Mouse (Mus musculus) liver, adult 10 weeks (tissue): ENCODE data around the gene Fam102a. TPM values are rescaled to one million over a fixed set of nuclear protein-coding genes. Genes with fewer than 3 reads are reported as not detected.

ENCODE experiments used
- polyA plus RNA-seq: library from polyadenylated mRNA; stranded (reverse); fragments of 350-450 nt; fragmentation: Illumina TruSeq; extraction: RNeasy Lipid Tissue Mini Kit (QIAGEN cat#74804); gene quantifications from one replicate; pipeline ENCODE4 v1.2.3, GENCODE M21; 2014; ENCODE audit warnings: low read depth, low replicate concordance

The Fam102a gene
- 3.7 TPM for polyA plus RNA-seq

DNA sequence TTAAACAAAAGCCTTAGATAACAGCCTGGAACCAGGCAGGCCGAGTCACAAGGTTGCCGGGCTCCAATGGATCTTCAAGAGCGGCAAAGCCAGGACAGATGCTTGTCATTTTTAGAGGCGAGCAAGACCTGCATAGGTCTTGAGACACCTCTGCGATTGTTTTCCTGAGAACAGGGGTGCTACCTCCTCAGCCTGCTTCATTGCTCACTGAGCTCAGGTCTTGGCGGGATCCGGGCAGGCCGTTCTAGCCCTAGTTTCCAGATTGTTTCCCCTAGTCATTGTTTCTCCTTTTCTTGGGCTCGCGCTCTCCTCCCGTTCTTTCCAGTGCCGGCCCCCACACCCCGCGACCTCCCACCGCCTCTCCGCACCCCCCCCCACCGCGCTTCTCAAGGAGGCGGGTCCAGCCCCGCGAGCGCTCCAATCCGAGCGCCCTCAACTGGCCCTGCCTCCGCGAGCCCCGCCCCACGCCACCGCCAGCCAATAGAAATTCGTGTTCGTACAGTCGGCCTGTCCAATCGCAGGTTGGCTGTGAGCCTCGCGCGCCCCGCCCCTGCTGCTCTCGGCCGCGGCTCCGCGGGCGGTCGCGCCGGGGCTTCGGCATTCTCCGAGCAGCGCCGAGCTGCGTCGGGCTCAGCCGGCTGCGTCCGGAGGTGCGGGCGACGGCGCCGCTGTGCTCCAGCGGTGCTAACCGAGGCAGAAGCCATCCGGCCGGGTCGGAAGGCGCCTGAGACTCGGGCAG is at the start of gene Fam102a:
TSS of gene Fam102a (plus strand) at position 600 of the 739 bp plus-strand sequence.

DNA sequence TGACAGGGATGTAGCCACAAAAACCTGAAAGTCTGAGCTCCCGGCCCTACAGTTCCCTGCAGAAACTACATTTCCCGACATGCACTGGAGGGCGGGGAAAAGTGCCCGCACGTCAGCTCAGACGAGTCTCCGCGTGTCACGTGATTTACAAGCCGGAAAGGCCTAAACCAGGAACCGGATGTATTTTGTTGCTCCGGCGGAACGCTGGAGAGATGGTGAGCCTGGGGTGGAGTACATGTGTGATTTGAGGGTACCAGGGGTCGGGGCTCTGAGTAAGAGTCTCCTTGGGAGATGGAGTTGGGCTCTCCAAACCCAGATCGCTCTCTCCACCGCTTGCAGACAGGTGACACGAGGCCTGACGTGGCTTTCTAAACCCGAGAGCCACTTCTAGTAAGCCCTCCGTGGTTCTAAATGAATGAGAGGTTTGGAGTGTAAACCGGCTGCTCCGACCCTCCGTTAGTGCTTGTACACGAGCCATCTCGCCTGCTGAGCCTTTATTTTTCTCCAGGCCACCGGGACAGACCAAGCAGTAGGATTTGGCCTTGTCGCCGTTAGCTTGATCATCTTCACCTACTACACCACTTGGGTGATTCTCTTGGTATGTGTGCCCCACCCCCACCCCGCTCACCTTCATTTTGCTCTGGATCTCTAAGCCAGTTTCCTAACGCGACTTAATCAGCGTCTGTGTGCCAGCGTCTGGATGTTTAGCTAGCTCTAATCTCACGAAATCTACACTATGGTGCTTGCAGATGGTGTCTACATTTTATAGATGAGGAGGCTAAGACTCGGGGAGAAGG is 35.8 kb downstream of the Fam102a start, which contains the start of gene Dpm2:
TSS of gene Dpm2 (plus strand) at position 161 of the 797 bp plus-strand sequence.

DNA sequence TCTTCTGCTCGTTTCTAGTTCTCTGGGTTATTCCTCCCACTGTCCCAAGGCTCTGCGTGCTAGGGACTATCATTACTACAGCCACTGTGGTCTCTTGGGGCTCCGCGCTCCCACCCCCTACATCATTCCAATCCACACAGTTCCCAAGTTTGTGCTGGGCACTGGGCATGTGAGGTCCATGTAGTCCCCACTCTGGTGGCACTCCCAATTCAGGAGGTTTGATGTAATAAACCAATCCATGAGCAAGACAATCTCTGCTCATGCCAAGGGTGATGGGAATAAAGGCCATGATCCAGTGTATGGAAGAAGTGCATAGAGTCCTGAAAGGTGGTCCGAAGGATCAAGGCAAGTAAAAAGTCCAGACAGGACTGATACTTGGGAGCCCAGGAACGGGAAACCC is 39.4 kb downstream of the Fam102a start, which contains the start of gene Pip5kl1:
TSS of gene Pip5kl1 (plus strand) at position 301 of the 400 bp plus-strand sequence.

DNA sequence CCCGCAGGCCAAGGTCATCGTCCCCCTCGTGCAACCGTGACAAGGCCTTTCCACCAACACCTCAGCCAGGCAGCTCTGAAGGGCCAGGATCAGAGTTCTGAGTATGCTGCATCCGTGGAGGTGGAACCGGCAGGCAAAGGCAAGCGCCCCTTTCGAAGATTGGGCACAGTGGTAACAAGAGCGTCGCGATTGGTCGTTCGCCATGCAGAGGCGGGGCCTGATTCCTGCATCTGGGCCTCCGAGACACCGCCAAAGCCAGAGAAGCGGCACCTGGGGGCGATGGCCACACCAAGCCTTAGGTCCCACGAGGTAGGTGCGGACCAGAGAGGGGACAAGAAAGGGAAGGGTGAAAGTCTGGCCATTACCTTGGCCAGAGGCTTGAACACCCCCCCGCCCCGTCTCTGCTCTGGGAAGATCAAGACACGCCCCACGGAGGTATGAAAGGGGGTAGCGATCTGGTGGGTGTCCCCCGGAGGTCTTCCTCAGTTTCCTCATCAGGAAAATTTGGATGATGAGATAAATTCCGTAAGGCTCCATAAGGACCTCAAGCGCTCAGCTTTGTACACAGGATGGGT is 40.5 kb downstream of the Fam102a start, which contains the start of gene 9430097D07Rik:
TSS of gene 9430097D07Rik (minus strand) at position 99 of the 575 bp plus-strand sequence.

DNA sequence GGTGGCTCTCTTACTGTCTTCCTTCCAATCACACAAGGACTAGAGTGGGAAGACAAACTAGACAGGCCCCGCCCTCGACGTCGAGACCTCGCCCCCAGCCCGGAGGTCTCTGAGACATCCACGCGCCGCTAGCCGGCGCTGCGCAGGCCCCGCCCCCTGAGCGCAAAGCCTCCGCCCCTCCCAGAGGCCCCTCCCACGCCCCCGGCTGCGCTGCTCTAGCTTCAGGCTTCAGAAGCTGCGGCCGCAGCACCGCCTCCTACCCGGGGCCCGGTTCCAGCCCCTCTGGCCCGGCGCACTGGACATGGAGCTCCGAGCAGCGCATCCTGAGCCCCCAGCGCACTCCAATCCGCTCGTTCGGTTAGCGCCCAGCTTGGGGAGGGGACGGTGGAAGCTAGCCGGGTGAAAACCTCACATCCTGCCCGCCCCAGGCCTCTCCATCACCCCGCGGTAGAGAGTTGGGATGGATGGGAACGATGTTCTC is 51.8 kb downstream of the Fam102a start, which contains the start of gene St6galnac4:
TSS of gene St6galnac4 (plus strand) at position 225 of the 481 bp plus-strand sequence.

DNA sequence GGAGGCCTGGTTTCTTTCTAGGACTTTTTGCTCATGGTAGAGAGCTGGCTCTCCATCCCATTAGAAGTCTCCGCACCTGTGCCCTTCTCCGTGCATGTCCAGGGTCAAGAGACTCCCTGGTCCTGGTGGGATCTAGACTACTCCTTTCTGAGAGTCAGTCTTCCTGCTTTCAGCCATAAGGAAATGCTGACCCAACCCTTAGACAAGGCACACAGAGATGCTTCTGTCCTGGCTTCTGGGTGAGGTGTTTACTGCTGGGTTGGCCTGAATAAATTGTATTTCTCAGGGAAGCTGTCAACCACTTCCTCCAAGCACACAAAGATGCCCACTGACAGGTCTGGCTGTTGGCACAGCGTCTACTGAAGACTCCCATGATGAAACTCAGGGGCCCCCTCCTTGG is 64.3 kb downstream of the Fam102a start, which contains the start of gene St6galnac6:
TSS of gene St6galnac6 (plus strand) at position 301 of the 400 bp plus-strand sequence.

Other genes with a start within 250 kb of the Fam102a start
- gene Golga2, start 247.9 kb upstream of the Fam102a start, polyA plus RNA-seq, result 6.7 TPM
- 280 TPM for gene Swi5, start 247.3 kb upstream of the Fam102a start, polyA plus RNA-seq
- 5.5 TPM for gene Ciz1, start 183.0 kb upstream of the Fam102a start, polyA plus RNA-seq
- gene Dnm1, start 182.0 kb upstream of the Fam102a start, polyA plus RNA-seq, result not detected
- gene 1110008P14Rik, start 153.4 kb upstream of the Fam102a start, polyA plus RNA-seq, result 1.6 TPM
- gene Lcn2, start 147.1 kb upstream of the Fam102a start, polyA plus RNA-seq, result 10.6 TPM
- 2.7 TPM for gene Ptges2, start 139.4 kb upstream of the Fam102a start, polyA plus RNA-seq
- 0.58 TPM for gene Naif1, start 84.9 kb upstream of the Fam102a start, polyA plus RNA-seq
- 43.9 TPM for gene Slc25a25, start 83.9 kb upstream of the Fam102a start, polyA plus RNA-seq
- 3.4 TPM for gene Dpm2, start 35.5 kb downstream of the Fam102a start, polyA plus RNA-seq
- not detected for gene Pip5kl1, start 39.5 kb downstream of the Fam102a start, polyA plus RNA-seq
- not detected for gene 9430097D07Rik, start 40.4 kb downstream of the Fam102a start, polyA plus RNA-seq
- gene St6galnac4, start 51.8 kb downstream of the Fam102a start, polyA plus RNA-seq, result 0.13 TPM
- gene St6galnac6, start 64.4 kb downstream of the Fam102a start, polyA plus RNA-seq, result 9.5 TPM
- not detected for gene Ak1, start 86.4 kb downstream of the Fam102a start, polyA plus RNA-seq
- gene Eng, start 111.3 kb downstream of the Fam102a start, polyA plus RNA-seq, result 2.6 TPM
- 20.6 TPM for gene Fpgs, start 168.8 kb downstream of the Fam102a start, polyA plus RNA-seq
- 18.5 TPM for gene Cdk9, start 177.7 kb downstream of the Fam102a start, polyA plus RNA-seq
- 0.11 TPM for gene Sh2d3c, start 185.7 kb downstream of the Fam102a start, polyA plus RNA-seq
- gene 6330409D20Rik, start 205.7 kb downstream of the Fam102a start, polyA plus RNA-seq, result not detected
- 2.4 TPM for gene Tor2a, start 221.9 kb downstream of the Fam102a start, polyA plus RNA-seq
- not detected for gene Ttc16, start 240.3 kb downstream of the Fam102a start, polyA plus RNA-seq
- not detected for gene Ptrh1, start 240.5 kb downstream of the Fam102a start, polyA plus RNA-seq
- gene Cfap157, start 249.1 kb downstream of the Fam102a start, polyA plus RNA-seq, result not detected